Mouse (Mus musculus): ENCODE data around the gene Oxgr1.

Gene Oxgr1

DNA sequence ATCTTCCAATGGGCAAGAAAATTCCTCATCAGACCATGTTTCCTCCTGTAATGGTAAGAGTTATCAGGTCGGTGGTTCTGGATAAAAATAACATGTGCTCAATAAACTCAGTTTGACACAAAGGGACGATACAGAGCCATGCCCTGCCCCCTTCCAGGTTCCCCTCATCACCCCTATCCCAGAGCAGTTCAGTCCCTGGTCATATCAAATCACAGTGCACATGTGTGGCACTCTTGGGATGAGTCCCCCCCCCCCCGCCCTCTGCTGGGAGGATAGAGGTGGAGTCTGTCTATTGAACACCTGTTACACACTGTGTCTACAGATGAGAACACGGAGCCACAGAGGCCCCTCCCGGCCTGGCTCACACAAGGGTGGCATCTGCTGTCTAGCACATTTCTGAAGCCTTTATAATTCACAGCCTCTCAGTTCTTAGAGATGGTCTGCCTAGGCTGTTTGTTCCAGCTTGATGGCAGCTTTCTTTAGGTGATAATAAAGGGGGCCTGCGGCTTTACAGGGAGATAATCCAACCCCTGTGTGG is 61.5 kb downstream of the Oxgr1 start:
- DNase-seq (ENCODE audit: low spot score in 2 of 2): no peak
